Mouse (Mus musculus) CD8-positive naive resting alpha-beta T cell, adult 2 months (primary cell): ENCODE measurements around the gene Traf4.
A peak's percentile ranks its signal among the peaks of the same experiment; 100 is the strongest.

Experiments used
- DNase-seq, 2 experiments: peaks; one replicate each; pipeline ENCODE4 v3.0.0; 2022; ENCODE audit warnings: low read depth in 2 of 2, low spot score in 2 of 2

The Traf4 gene

GRCm38 (mm10) chr11:78167257-78167959 is 2.0 kb upstream of the Traf4 start:
- DNase-seq = no peak

- DNase-seq = no peak
These were observed 1.3 kb upstream of the Traf4 start for GRCm38 (mm10) chr11:78166640-78167039.

GRCm38 (mm10) chr11:78166161-78166560 is 772 bp upstream of the Traf4 start:
- no peak for DNase-seq

GRCm38 (mm10) chr11:78165761-78166109 is 346 bp upstream of the Traf4 start:
- no peak for DNase-seq

- no peak for DNase-seq
These were observed 825 bp downstream of the Traf4 start for GRCm38 (mm10) chr11:78164604-78164923.

- DNase-seq = no peak
These were observed 1.4 kb downstream of the Traf4 start for GRCm38 (mm10) chr11:78163681-78164603.

GRCm38 (mm10) chr11:78163045-78163444 is 2.3 kb downstream of the Traf4 start:
- no peak for DNase-seq

- no peak for DNase-seq
These were observed 2.9 kb downstream of the Traf4 start for GRCm38 (mm10) chr11:78162504-78162903.

GRCm38 (mm10) chr11:78161968-78162367 is 3.4 kb downstream of the Traf4 start:
- DNase-seq = no peak

GRCm38 (mm10) chr11:78161169-78161568 is 4.2 kb downstream of the Traf4 start:
- DNase-seq = no peak

GRCm38 (mm10) chr11:78160675-78161074 is 4.7 kb downstream of the Traf4 start:
- DNase-seq = no peak

GRCm38 (mm10) chr11:78160171-78160570 is 5.2 kb downstream of the Traf4 start:
- DNase-seq = no peak

GRCm38 (mm10) chr11:78159557-78159956 is 5.8 kb downstream of the Traf4 start:
- DNase-seq = no peak

- DNase-seq = peak; percentile 78 to 88
These were observed 6.3 kb downstream of the Traf4 start for GRCm38 (mm10) chr11:78159096-78159495.

GRCm38 (mm10) chr11:78156156-78156699 is 9.2 kb downstream of the Traf4 start:
- DNase-seq = no peak

GRCm38 (mm10) chr11:78155674-78156073 is 9.7 kb downstream of the Traf4 start:
- DNase-seq = no peak

- DNase-seq = no peak
These were observed 11.6 kb downstream of the Traf4 start for GRCm38 (mm10) chr11:78153778-78154177.

GRCm38 (mm10) chr11:78152299-78153231 is 12.8 kb downstream of the Traf4 start:
- DNase-seq = no peak

- no peak for DNase-seq
These were observed 14.2 kb downstream of the Traf4 start for GRCm38 (mm10) chr11:78151161-78151560.

GRCm38 (mm10) chr11:78146707-78147543 is 18.5 kb downstream of the Traf4 start:
- DNase-seq = no peak
